Mouse (Mus musculus): ENCODE data around the gene Gnpat. TPM values are rescaled to one million over a fixed set of nuclear protein-coding genes. Genes with fewer than 3 reads are reported as not detected.

Gnpat gene
- polyA plus RNA-seq, 1 experiment, result 41.2 TPM

DNA sequence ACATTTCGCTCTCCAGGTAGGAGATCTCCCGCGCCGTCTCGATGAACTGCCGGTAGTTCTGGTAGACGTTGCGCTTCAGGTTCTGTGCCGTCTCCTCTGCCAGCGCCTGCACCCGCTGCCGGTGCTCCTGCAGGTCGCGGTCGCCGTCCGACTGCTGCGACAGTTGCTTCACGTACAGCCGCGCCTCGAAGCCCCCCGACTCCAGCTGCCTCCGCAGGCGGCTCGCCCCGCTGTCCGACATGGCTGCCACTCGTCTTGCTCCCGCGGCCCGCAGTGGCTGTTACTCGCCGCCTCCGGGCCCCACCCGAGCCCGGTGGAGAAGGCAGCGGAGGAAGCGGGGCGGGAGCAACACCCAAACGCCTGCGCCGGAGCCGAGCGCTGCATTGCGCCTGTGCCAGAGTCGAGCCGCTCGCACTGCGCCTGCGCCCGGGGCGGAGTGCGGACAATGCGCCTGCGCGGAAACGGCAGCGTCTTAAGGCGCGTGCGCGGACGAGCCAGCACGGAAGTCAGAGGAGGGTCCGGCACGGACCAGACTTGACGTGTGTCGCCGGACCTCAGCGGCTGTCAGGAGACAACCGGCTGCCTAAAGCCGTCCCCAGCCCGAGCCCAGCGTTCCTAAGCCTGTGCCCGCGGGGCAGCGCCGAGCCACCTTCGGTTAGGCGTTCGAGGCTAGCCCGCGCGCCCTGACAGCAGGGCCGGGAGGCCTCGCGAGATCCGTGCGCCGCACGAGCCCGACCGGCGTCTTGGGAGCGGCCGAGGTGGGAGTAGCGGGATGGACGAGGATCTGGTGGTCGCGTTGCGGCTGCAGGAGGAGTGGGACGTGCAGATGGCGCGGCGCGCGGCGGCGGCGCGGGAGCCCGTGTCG is 34.8 kb downstream of the Gnpat start, which contains the start of the genes Exoc8 and Sprtn:
TSS of gene Exoc8 (minus strand) at position 320 of the 865 bp plus-strand sequence.
TSS of gene Sprtn (plus strand) at position 501 of the 865 bp plus-strand sequence.
- H3K4me1 ChIP-seq (ENCODE audit: control insufficient read depth, insufficient read depth, low read length), result peaks cover 11% of the 10 kb centered on the region
- peak within 1 kb of the TSS; percentile 96 for H3K4me3 ChIP-seq (replicated peaks; ENCODE audit: control insufficient read depth, low read depth, low read length)
- TF ChIP-seq POLR2A (IDR thresholded peaks at IDR 0.05; ENCODE audit: borderline replicate concordance, control insufficient read depth, low read depth, low read length) (peak; percentile 96), CTCF (IDR thresholded peaks at IDR 0.05; ENCODE audit: control insufficient read depth, insufficient read depth, low read length) (no peak)
- peak within 1 kb of the TSS; percentile 96 for H3K27ac ChIP-seq (ENCODE audit: control insufficient read depth, insufficient read depth, low read depth, low read length, poor library complexity)
- WGBS, result under 1% methylated on average over 114 of the region's 114 CpGs

DNA sequence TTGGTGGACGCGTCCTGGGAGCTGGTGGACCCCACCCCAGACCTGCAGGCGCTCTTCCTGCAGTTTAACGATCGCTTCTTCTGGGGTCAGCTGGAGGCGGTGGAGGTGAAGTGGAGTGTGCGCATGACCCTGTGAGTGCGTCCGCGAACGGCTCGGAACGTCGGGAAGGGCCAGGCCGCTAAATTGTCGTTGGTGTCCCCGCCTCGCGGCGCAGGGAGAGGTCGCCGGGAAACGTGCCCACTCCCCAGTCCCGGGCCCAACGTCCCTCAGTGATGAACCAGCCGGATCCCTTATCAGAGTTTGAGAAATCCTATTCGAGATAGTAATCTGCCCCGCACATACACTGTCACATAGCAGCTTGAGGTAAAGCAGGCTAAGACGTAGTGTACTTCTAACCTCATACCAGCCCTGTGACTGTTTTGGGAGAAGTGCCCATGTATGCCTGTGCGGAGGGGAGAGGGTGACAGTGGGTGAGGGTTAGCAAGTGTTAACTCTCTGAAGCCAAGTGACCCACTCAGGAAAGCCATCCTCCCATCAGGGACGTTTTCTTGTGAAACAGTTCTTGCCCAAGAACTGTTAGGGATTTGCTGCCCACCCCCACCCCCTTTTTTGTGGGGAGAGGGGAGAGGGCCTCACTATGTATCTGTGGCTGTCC is 35.5 kb downstream of the Gnpat start:
- H3K4me1 ChIP-seq (ENCODE audit: control insufficient read depth, insufficient read depth, low read length), result peaks cover 11% of the 10 kb centered on the region
- TF ChIP-seq CTCF (IDR thresholded peaks at IDR 0.05; ENCODE audit: control insufficient read depth, insufficient read depth, low read length) (no peak), POLR2A (IDR thresholded peaks at IDR 0.05; ENCODE audit: borderline replicate concordance, control insufficient read depth, low read depth, low read length) (no peak)

DNA sequence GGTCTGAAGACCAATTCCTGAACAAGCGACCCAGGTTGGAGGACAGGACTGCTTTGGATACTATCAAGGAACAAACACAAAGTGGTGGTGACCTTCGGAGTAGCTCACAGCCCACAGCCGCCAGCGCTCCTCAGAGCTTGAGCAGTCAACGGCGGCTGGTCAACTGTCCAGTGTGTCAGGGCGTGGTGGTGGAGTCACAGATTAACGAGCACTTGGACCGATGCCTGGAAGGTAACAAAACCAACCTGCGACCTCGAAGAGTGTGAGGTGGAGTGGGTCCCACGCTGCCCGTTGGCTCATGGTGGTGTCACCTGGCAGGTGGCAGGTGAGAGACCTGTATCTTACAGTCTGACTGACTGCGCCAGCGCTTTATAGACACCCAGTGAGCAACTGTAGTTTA is 40.4 kb downstream of the Gnpat start:
- TF ChIP-seq POLR2A (IDR thresholded peaks at IDR 0.05; ENCODE audit: borderline replicate concordance, control insufficient read depth, low read depth, low read length) (no peak), CTCF (IDR thresholded peaks at IDR 0.05; ENCODE audit: control insufficient read depth, insufficient read depth, low read length) (no peak)
- 92% methylated on average over 15 of the region's 15 CpGs for WGBS
- no peak overlapping the region for H3K4me3 ChIP-seq (replicated peaks; ENCODE audit: control insufficient read depth, low read depth, low read length)
- no peak overlapping the region for H3K27ac ChIP-seq (ENCODE audit: control insufficient read depth, insufficient read depth, low read depth, low read length, poor library complexity)
- peaks cover 4% of the 10 kb centered on the region; the same call in 1 of the 2 replicates for H3K4me1 ChIP-seq (ENCODE audit: control insufficient read depth, insufficient read depth, low read length)

More for the DNA sequence above, 35.5 kb downstream of the Gnpat start:
- Histone ChIP-seq H3K27ac (ENCODE audit: control insufficient read depth, insufficient read depth, low read depth, low read length, poor library complexity) (peak overlapping the region; percentile 96; the same call in 1 of the 2 replicates), H3K4me3 (replicated peaks; ENCODE audit: control insufficient read depth, low read depth, low read length) (peak overlapping the region; percentile 96)
- 2% methylated on average over 31 of the region's 31 CpGs for WGBS

DNA sequence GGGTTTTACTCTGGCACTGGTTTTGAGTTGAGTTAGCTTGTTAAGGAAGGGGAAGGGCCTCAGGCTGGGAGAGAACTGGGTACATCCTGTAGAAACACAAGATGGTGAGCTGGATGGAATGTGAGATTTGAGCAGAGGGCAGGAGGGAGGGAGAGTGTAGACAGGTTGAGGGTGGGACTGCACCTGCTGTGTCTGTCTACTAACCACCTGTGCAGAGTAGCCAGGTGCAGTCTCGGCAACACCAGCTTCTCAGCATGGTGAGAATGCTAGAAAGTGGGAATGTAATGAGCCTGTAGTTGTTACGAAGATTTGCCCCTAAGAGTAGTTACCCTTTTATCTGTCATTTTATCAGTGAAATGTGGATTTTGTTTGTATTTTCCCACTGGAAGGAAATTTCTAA is 42.6 kb downstream of the Gnpat start:
- no peaks in the 10 kb centered on the region for H3K4me1 ChIP-seq (ENCODE audit: control insufficient read depth, insufficient read depth, low read length)
- 86% methylated on average over 2 of the region's 2 CpGs for WGBS
- TF ChIP-seq POLR2A (IDR thresholded peaks at IDR 0.05; ENCODE audit: borderline replicate concordance, control insufficient read depth, low read depth, low read length), result no peak
- TF ChIP-seq CTCF (IDR thresholded peaks at IDR 0.05; ENCODE audit: control insufficient read depth, insufficient read depth, low read length), result no peak
- H3K4me3 ChIP-seq (replicated peaks; ENCODE audit: control insufficient read depth, low read depth, low read length), result no peak overlapping the region
- no peak overlapping the region for H3K27ac ChIP-seq (ENCODE audit: control insufficient read depth, insufficient read depth, low read depth, low read length, poor library complexity)

DNA sequence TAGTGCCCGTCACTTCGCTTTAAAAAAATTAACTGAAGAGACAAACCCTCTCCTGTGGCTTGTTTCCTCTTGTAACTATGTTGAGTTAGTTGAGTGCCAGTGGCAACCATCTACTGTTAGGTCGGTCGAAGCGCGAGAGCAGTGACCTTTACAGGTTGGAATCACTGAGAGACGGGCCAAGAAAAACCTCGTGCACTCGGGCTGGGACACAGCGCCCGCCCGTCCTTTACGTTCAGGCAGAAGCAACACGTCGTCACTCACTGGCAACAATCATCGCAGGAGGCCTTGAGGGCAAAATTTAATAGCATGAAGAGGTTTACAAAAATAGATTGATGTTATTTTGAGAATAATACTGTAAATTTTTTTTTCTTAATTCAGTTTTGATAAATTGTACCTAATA is 47.1 kb downstream of the Gnpat start:
- 93% methylated on average over 16 of the region's 16 CpGs for WGBS
- Histone ChIP-seq H3K4me1 (ENCODE audit: control insufficient read depth, insufficient read depth, low read length) (peaks cover 4% of the 10 kb centered on the region), H3K4me3 (replicated peaks; ENCODE audit: control insufficient read depth, low read depth, low read length) (no peak overlapping the region), H3K27ac (ENCODE audit: control insufficient read depth, insufficient read depth, low read depth, low read length, poor library complexity) (no peak overlapping the region)
- TF ChIP-seq POLR2A (IDR thresholded peaks at IDR 0.05; ENCODE audit: borderline replicate concordance, control insufficient read depth, low read depth, low read length) (no peak), CTCF (IDR thresholded peaks at IDR 0.05; ENCODE audit: control insufficient read depth, insufficient read depth, low read length) (no peak)

DNA sequence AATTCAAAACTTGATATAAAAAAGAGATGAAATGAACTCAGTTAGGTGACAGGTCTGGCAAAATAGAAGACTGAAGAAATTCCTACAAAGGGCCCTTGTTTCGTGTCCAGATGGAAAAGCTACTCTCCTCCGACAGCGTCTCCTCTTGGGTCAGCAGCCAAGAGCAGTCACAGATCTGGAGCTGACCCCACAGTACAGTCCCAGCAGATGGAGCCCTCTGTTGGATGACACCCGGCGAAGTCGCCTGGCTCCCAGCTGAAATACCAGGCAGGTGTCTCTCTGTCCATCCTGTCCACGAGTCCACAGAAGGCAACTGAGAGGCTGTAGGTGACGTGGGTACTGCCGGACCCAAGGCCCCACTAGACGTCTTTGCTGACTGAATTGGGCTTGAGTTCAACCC is 47.5 kb downstream of the Gnpat start:
- Histone ChIP-seq H3K4me1 (ENCODE audit: control insufficient read depth, insufficient read depth, low read length) (peaks cover 4% of the 10 kb centered on the region), H3K4me3 (replicated peaks; ENCODE audit: control insufficient read depth, low read depth, low read length) (no peak overlapping the region), H3K27ac (ENCODE audit: control insufficient read depth, insufficient read depth, low read depth, low read length, poor library complexity) (no peak overlapping the region)
- WGBS, result 88% methylated on average over 10 of the region's 10 CpGs
- TF ChIP-seq POLR2A (IDR thresholded peaks at IDR 0.05; ENCODE audit: borderline replicate concordance, control insufficient read depth, low read depth, low read length) (no peak), CTCF (IDR thresholded peaks at IDR 0.05; ENCODE audit: control insufficient read depth, insufficient read depth, low read length) (no peak)

DNA sequence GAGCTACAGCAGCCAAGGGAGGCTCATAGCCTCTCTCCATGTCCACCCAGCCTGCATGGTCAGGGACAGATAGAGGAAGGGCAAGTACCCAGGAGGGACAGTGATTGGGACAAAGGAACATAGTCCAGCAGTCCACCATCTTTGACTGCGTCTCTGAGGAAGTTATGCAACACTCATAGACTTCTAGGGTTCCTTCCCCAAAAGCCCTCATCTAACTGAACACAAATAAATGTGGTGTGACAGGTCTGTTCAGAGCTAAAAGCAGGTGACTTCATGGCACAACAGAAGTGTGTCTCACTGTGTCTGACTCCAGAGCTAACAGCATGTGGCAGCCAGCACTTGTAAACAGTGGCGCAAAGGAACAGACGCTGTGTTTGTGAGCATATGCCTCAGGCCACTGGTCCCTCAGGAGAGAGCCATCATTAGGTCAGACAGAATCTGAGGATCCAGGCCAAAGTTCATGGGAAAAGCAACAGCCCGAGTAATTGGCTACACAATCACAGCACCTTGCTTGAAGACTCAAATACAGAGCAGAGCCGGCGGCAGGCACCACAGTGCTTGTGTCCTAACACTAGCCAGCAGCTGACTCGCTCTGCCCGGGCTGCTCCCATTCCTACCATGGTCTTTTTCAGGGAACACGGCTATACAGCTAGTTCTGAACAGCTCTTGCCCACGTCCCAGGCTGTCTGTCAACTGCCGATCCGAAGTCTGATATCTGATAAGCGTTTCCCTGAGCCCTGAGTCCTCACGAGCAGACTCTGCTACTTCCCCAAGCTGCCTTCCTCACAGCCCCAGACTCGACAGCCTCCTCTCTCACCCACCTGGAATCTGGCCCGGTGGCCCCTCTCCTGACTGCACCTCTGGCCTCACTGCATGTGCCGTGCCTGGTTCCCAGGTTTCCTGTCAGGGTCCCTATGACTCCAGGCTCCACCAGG is 49.4 kb downstream of the Gnpat start:
- WGBS, result 42% methylated on average over 17 of the region's 17 CpGs
- H3K4me3 ChIP-seq (replicated peaks; ENCODE audit: control insufficient read depth, low read depth, low read length), result no peak overlapping the region
- TF ChIP-seq POLR2A (IDR thresholded peaks at IDR 0.05; ENCODE audit: borderline replicate concordance, control insufficient read depth, low read depth, low read length) (no peak), CTCF (IDR thresholded peaks at IDR 0.05; ENCODE audit: control insufficient read depth, insufficient read depth, low read length) (no peak)
- no peak overlapping the region; the same call in 1 of the 2 replicates for H3K27ac ChIP-seq (ENCODE audit: control insufficient read depth, insufficient read depth, low read depth, low read length, poor library complexity)
- H3K4me1 ChIP-seq (ENCODE audit: control insufficient read depth, insufficient read depth, low read length), result peaks cover 4% of the 10 kb centered on the region

Measured in bone marrow, adult 2 months (tissue).